Mouse (Mus musculus) G1E-ER4 (cell line): ENCODE results near the gene Col27a1. TPM values are rescaled to one million over a fixed set of nuclear protein-coding genes. Genes with fewer than 3 reads are reported as not detected.

Source experiments
- GATA1 ChIP-seq: IDR thresholded peaks from one replicate; pipeline ENCODE4 v1.8.0; 2012; ENCODE audit warnings: low read length, inconsistent platforms
- polyA plus RNA-seq: library from polyadenylated mRNA; stranded (reverse); fragments of >175 nt; gene quantifications from 2 replicates; pipeline ENCODE4 v1.2.3, GENCODE M21; 2012

Col27a1 gene
- polyA plus RNA-seq: not detected in 2 replicates

DNA sequence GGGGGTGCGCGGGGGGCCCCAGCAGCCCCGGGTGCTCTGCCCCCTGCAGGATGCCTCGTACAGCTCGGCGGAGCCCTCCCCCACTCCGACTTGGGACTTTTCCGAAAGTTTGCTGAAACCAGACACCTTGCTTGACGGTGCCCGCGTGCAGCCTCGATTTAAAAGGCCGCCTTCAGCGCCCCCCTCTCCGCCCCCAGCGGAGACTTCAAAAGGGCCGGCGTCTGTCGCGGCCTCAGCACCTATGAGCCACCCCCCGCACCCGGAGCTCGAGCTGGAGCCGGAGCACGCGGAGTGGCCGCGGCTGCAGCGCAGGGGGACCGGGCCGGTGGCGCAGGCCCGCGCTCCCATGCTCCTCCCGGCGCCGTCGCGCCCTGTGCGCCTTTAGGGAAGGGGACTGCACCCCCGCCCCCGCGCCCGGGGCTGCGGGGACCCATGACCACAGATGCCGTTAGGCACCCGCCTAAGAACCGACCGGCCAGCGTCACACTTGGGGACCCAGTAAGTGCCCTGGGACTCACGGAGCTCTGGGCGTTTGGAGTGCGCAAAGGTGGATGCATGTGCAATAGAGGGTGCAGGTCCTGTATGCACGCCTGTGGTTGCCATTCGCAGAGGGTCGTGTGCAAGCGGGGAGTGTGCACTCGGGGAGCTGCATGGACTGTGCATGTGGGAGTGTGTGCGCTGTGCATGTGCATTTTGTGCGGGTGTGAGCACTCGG is at the start of gene Col27a1:
TSS of gene Col27a1 (plus strand) at position 98 of the 715 bp plus-strand sequence.
- no peak for TF ChIP-seq GATA1

DNA sequence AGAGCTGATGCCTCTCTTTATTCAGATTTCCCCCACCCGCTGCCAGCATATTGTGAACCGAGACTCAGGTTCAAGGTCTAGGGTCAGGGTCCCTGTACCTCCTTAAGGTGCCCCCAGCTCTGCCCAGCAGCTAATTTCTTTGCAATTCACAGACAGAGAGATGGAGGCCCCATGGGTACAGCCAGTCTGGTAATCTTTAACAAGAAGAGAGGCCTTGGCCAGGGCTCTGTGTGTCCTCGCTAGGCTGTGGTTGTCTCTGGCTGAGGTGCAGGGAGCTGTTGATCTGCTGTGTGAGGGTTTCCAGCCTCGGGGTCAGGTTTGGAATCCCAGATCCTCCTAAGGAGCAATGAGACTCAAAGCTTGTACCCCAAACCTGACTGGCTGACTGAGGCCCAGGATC is 48.2 kb upstream of the Col27a1 start:
- no peak for TF ChIP-seq GATA1

DNA sequence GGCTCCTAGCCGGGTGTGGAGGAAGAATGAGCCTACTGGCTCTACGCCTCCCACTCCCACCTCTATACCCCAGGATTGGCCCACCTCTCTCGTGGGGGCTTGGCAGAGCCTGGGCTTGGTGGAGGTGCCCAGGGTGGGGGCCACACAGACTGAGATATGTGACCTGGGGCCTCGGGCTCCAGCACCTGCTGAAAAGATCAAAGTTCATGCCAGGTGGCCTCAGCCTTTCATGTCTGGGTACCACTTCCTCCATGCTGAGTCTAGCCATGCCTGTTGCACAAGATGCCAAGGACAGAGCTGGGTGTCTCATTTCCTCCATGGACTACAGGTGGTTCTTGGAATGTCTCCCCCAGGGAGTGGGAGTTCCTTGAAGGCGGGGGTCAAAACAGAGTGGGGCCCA is 47.5 kb upstream of the Col27a1 start:
- TF ChIP-seq GATA1: no peak

DNA sequence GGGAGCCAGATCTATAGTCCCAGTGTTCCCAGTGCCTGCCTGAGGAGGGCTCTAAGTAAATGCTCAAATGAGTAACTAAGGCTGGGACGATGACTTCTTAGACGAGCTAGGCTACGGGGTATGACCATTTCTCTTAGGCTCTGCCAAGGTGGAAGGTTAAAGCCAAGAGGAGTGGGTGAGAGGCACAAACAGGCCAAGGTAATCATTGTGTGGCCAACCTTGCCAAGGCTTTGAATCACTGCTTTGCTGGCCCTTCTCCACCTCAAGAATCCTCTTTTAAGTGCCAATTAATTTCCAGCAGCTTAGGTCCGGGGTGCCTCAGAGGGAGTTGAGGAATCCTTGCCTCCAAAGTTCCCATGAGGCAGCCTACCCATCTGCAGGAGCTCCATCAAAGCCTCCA is 43.7 kb upstream of the Col27a1 start:
- no peak for TF ChIP-seq GATA1

DNA sequence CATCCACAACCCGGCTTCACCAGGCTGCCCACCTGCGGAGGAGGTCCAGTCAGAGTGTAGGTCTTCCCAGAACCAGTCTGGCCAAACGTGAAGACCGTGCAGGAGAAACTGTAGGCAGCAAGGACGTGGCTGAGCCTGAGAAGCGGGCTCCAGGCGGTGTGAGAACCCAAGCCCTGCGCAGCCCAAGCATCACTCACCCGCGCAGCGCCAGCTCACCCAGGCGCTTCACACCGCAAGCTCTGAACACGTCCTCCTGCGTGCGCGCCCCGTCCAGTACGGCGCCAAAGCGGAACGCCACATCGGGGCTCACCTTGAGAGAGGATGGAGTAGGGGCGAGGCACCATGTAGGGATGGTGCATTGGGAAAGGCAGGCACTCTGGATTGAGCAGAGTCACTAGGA is 42.7 kb upstream of the Col27a1 start:
- no peak for TF ChIP-seq GATA1

DNA sequence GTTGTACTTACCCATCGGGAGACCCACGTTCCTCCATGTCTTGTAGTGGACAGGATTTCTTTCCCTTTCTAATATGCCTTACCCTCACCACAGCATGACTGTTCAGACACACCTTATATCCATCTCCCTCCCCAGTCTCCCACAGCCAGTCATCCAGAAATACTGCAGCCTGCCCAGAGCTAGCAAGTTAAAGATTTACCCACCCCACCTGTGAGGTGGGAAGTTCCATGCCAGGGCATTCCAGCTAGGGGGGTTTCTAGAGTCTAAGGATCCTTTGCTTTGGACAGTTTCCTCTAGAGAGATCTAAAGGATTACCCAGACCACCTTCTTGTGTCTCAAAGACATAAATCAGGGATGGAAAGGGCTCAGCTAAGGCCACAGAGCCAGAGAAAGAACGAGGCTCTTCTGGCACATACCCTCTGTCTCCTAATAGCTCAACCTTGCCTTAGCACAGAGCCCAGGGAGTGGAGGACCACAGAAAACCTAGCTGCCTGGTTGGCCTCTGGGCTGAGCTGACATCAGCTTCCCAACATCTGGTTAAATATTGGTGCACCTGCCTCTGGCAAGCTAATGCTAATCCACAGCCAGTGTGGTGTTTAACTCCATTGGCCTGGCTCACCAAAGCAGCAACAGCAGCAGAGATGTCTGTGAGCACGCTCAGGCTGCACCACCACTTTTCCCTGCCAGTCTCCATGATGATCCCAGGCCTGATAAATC is 41.7 kb upstream of the Col27a1 start, which contains the start of gene Kif12:
TSS of gene Kif12 (minus strand) at position 163 of the 717 bp plus-strand sequence.
- no peak for TF ChIP-seq GATA1

DNA sequence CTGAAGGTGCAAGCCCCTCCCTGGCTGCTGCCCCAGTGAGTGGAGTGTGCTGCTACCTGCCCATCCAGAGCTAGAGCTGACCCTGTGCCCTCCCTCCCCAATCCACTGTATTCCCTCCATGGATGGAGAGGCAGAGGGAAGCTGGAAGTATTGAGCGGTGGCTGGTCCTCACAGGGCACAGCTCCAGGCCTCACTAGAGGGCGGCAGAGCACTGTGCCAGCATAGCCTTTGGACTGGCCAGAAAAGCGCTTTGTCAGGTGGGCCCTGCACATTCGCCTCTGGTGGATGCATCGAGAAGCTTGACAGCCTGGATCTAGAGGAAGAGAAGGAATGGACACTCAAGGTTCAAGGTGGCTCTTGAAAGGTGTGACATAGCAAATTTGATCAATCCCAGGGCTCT is 32.2 kb upstream of the Col27a1 start:
- TF ChIP-seq GATA1: no peak

DNA sequence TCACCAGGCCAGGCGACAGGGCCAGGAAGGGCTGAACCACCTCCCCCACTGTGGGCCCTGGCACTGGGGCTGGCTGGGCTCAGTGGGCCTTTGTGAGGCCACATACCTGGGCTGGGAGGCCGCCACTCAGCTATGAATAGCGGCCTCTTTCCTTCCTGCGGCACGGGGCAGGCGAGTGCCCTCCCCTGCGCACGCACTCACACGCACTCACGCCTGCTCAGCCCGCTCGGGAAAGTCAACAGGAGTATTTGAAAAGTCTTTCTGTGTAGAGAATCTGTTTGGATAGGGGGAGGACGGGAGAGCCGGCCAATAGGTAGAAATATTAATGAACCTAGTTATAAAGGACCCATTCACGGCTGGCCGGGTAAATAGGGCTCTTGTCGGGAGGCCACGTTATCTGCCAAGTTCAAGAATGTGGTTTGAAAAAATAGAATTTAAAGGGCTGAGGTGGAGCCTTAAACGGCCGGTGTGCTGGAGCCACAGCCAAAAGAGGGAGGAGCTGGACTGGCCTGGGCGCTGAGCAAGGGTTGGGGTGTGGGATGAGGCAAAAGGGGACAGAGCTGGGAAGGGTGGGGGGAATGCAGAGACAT is 27.4 kb upstream of the Col27a1 start:
- no peak for TF ChIP-seq GATA1

DNA sequence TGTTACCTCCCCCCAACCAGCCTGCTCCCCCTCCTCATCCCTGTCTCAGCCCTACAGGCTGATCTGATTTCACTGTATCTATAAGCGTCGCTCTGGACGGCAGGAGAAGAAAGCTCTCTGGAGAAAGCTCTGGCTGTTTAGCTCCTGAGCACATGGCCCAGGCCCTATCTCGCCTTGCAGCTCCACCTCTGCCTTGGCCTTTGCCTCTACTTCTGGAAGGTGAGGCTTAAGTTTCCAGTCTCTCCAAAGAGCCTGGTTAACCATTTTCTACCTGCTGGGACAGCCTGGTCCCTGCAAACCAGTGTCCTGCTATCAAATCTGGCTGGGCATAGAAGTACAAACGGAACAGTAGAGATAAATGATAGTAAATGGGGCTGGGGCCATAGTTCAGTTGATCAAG is 22.2 kb upstream of the Col27a1 start:
- TF ChIP-seq GATA1: no peak

DNA sequence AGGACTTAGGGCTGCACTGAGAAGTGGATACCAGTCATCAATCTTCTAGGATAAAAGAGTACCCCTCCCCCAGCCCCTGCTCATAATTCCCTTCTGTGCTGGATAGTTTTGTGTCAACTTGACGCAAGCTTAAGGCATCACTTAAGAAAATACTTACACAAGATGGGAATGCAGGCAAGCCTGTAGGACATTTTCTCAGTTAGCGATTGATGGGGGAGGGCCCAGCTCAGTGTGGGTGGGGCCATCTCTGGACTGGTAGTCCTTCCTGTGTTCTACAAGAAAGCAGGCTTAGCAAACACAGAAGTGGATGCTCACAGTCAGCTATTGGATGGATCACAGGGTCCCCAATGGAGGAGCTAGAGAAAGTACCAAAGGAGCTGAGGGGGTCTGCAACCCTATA is 19.4 kb upstream of the Col27a1 start:
- TF ChIP-seq GATA1: no peak

DNA sequence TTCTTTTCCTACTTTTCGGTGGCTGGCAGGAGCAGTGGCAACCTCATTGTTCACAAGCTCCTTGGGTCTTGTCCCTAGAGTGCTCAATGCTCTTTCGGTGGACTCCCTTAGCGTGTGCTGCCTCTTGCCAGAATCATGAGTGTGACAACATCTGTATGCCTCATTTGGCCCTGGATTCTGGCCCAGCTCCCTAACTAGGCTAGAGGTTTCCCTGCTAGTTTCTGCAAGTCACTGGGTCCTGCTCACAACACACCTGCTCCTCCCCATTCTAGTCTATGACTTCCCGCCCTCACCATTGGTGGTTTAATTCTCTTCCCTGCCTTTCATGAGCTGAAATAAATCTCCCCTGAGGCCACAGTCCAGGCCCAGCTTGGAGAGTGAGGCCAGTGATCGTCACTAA is 14.4 kb upstream of the Col27a1 start:
- no peak for TF ChIP-seq GATA1

DNA sequence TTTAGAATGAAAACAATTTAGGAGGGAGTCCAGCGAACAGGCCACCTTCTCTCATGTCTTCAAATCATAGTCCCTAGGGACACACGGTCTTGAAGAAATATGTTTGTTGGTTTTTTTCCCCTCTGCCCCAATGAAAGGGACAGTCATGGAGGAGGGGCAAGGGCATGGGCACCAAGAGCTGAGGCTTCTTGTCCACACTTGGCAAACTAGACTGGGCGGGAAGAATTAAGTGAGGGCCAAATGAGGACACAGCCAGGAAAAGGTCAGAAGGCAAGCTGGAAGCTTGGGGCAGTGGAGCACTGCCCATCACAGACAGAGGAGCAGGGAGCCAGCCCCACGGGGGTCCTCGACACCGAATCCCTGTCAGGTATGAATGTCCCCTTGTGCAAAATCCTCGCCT is 9.9 kb upstream of the Col27a1 start:
- no peak for TF ChIP-seq GATA1

DNA sequence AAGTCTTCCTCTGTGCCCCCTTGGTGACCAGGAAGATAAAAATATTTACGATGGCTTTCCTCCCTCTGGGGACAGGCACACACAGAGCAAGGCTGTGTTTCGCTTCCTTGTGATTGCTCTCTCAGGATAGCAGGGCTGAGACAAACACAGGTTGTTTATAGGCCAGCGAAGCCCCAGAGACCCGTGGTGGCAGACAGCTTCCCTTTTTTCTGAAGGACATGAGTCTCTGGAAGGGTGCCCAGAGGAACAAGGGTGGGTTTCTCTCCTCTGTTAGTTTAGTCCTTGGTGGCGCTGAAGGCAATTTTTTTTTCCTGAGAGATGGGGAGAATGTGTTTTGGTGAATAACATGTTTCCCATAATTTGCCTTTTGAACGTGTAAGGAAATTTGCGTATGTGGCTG is 8.2 kb upstream of the Col27a1 start:
- no peak for TF ChIP-seq GATA1

DNA sequence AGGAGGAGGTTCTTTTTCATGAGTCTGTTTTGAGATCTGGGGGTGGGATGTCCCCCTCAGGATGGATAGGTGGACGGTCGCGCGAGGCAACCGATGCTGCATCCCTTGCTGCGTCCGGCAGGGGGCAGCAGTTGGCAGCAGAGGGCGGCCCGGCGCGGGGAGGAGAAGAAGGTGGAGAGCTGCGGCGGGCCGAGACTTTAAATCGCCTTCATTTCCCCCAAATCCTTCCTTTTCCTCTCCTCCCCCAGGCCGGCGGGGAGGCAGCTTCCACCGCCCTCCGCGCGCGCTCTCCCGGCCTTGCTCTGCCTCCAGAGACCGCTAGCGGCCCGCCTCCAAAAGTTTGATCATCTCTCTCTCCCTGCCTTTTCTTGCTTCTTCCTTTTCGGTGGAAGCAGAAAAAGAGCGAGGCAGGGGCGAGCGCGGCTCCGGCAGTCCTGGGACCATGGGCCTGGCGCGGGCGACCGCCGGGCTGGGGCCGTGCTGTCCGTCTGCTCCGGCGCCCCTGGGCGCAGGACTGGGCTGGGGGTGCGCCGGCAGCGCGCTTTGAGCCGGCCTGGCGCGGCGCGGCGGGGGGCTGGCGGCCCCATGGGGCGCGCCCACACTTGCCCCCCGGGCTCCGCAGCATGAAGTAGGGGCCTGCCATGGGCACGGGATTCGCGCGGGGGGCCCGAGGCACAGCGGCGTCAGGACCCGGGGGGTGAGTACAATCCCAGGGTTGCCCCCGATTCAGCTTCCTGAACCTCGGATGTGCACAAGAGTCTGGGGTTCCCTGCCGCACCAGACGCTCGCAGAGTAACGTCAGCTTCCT is 1.6 kb downstream of the Col27a1 start:
- TF ChIP-seq GATA1: no peak

DNA sequence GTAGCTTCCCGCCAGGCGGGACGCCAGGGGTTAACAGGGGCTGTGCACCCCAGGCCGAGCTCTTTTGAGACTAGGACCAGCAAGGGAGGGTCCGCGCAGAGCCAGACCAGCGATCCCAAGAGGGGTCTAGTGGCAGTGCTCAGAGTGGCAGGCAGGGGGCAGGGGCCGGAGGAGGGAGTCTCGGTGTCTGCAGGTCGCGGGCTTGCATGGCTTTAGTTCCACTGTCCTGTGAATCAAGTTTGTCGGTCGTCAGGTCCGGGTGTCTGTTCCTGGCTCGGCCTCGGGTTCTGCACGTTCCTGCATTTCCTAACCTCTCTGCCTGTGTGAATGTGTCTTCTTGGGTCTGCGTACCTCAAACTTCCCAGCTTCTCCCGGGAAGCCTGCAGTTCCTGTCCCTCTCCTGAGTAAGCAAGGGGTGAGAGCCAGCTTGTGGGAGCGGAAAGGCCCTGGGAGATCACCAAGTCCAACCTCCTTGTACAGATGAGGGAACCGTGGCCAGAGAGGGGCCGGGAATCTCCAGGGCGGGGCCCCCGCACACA is 2.3 kb downstream of the Col27a1 start:
- no peak for TF ChIP-seq GATA1

DNA sequence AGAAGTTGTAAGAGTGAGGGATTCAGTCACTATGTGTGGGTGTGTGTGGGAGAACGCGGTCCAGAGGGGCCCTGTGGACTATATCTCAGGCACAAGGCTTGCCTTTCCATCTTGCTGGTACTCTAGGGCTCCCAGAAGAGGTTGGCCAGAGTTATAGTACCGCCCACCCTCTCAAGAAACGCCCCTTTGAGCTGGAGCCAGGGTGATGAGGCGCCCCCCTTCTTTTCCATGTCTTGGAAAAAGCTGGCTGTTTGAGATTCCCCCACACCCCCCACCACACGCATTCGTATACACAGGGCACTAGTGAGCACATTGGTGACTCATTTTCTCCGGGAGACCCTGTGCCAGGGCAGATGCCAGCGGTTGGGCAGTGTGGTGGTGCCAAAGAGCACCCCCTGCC is 2.8 kb downstream of the Col27a1 start:
- no peak for TF ChIP-seq GATA1
